Mouse (Mus musculus): ENCODE results near the gene Gm49388. TPM values are rescaled to one million over a fixed set of nuclear protein-coding genes. Genes with fewer than 3 reads are reported as not detected.
"Not testable (repeated sequence)": the region's sequence is repeated elsewhere in the genome, so short reads cannot be mapped to it uniquely, and the experiment has no call there.

Gene Gm49388
- polyA plus RNA-seq, 1 experiment from 2014 or later: not detected

DNA sequence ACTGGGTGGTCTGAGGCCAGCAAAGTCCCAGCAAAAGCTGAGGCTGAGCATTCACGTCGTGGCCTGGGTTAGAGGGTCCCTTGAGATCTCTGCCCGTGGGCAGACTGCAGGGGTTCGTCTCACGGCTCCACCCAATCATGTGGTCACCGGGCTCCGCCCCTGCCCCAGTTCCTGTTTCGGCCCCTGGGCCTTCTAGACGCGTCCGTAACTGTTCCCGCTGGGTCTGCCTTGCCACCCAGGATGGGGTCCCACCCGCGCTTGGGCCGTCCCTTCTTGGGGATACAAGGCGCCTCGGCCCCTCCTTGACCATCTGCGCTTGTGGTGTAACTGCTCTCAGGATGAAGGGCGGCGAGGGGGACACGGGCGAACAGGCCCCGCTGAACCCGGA, 15.8 kb upstream of the Gm49388 start, which contains the start of gene Orai3:
Orai3 (plus strand) TSS at position 165 of the 388 bp plus-strand sequence.
- WGBS: under 1% methylated on average over 24 of the region's 24 CpGs
- Histone ChIP-seq H3K9ac (peak within 1 kb of the TSS; percentile 67), H3K36me3 (peaks cover 23% of the 10 kb centered on the region), H3K4me2 (peak within 1 kb of the TSS; percentile 80), H3K4me1 (peaks cover 23% of the 10 kb centered on the region), H3K4me3 (replicated peaks) (peak within 1 kb of the TSS; percentile 67), H3K27ac (peak within 1 kb of the TSS; percentile 97), H3K27me3 (replicated peaks) (no peaks in the 10 kb centered on the region), H3K9me3 (no peaks in the 10 kb centered on the region)
- ATAC-seq (ENCODE audit: insufficient read depth, low FRiP score, low read depth): peak; percentile 76

DNA sequence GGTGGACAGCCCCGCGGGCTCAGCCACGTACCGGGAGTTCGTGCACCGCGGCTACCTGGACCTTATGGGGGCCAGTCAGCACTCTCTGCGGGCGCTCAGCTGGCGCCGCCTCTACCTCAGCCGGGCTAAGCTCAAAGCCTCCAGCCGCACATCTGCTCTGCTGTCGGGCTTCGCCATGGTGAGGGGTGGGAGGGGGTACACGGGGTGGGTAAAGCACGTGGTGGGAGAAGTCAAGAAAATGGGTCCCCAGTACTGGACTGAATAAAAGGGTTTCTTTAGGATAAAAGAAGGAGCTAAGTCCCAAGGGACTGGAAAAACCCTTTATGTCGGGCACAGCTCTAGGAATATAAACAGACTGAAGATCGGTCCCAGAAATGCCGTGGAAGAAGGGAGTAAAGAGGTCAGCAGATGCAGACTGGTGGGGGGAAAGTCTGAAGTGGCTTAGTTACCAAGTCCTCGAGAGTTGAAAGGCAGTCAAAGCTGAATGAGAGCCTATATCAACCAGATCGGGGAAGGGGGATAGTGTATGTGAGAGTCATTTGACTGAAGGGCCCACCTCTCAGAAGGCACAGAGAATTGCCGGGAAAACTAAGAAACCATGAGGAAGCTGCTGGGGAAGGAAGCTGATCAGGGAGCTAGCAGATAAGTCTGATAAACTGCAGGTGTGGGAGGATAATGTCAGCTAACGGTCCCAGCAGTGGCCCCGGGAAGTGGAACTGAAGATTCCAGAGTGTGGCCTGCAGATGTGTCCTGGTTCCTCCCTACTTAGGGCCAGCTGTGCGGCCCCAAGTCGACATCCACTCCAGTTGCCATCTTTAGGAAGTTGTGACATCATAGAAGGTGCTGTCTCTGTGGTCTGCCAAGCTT, 15.1 kb upstream of the Gm49388 start:
- H3K36me3 ChIP-seq: peaks cover 19% of the 10 kb centered on the region; the same call in 1 of the 2 replicates
- peaks cover 23% of the 10 kb centered on the region for H3K4me1 ChIP-seq
- peak; percentile 12; the same call in 1 of the 2 replicates for ATAC-seq (ENCODE audit: insufficient read depth, low FRiP score, low read depth)
- peak overlapping the region; percentile 97 for H3K27ac ChIP-seq
- H3K9me3 ChIP-seq: no peaks in the 10 kb centered on the region
- H3K27me3 ChIP-seq (replicated peaks): no peaks in the 10 kb centered on the region
- peak overlapping the region; percentile 80 for H3K4me2 ChIP-seq
- H3K9ac ChIP-seq: peak overlapping the region; percentile 67
- WGBS: 2% methylated on average over 27 of the region's 27 CpGs
- H3K4me3 ChIP-seq (replicated peaks): peak overlapping the region; percentile 67

DNA sequence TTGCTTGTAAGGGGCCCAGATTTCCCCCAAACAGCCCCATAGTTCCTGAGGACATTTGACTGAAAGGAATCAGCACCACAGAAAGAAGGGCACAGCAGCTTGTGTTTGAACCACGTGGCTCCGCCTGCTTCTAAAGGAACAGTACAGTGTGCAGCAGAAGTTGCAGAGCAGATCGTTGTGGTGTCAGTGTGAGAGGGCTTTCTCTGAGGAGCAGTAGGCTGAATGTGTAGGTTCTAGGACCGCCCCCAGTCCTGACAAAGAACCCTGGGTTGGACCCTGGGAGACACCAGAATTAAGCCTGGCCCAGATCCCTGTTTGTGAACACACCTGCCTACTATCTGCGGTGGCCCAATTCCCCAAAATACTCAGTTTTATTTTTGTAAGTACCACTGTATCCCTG, 14.1 kb upstream of the Gm49388 start:
- H3K9me3 ChIP-seq: no peaks in the 10 kb centered on the region
- H3K27ac ChIP-seq: peak overlapping the region; percentile 97; the same call in 1 of the 2 replicates
- H3K27me3 ChIP-seq (replicated peaks): no peaks in the 10 kb centered on the region
- H3K9ac ChIP-seq: no peak overlapping the region
- peak overlapping the region; percentile 67; the same call in 1 of the 2 replicates for H3K4me3 ChIP-seq (replicated peaks)
- no peak for ATAC-seq (ENCODE audit: insufficient read depth, low FRiP score, low read depth)
- WGBS: 56% methylated on average over 5 of the region's 5 CpGs
- H3K4me1 ChIP-seq: peaks cover 23% of the 10 kb centered on the region
- peaks cover 12% of the 10 kb centered on the region; the same call in 1 of the 2 replicates for H3K36me3 ChIP-seq
- H3K4me2 ChIP-seq: peak overlapping the region; percentile 80

DNA sequence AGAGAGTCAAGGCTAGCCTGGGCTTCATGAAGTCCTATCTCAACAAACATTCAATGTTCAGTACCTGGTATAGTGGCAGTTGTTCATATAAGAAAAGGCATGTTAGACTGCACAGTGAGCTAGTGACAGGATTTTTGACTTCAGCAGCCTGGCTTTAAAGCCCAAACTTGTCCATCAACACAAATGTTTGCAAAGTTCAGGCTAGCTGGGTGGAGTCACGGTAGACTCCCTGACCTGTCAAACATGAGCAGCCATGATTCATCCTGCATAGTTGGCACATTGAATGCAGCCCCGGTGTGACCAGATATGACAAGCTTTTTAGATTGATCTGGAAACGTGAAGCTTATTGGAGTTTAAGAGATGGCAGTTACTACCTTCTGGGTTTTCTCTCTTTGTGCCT, 13.3 kb upstream of the Gm49388 start:
- no peak for ATAC-seq (ENCODE audit: insufficient read depth, low FRiP score, low read depth)
- 42% methylated on average over 3 of the region's 3 CpGs for WGBS
- H3K27me3 ChIP-seq (replicated peaks): no peaks in the 10 kb centered on the region
- H3K36me3 ChIP-seq: peaks cover 6% of the 10 kb centered on the region; the same call in 1 of the 2 replicates
- no peak overlapping the region for H3K4me2 ChIP-seq
- H3K9me3 ChIP-seq: no peaks in the 10 kb centered on the region
- peak overlapping the region; percentile 11; the same call in 1 of the 2 replicates for H3K27ac ChIP-seq
- no peak overlapping the region for H3K4me3 ChIP-seq (replicated peaks)
- peaks cover 23% of the 10 kb centered on the region for H3K4me1 ChIP-seq
- no peak overlapping the region for H3K9ac ChIP-seq

DNA sequence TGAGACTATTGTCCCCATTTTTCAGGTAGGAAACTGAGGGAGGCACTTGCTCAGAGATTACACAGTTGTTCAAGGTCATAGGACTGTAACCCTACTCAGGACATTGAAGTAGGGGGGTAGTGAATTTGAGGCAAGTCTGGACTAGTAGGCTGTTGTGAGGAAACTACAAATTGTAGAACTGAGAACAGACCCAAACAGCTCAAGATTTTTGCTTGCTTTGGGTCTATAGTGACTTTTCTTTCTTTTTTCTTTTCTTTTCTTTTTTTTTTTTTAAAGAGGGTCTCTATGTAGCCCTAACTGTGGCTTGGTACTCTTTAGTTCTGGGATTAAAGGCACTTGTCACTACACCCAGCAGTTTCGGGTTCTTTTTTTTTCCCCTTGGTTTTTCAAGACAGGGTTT, 12.9 kb upstream of the Gm49388 start:
- H3K4me2 ChIP-seq: no peak overlapping the region

DNA sequence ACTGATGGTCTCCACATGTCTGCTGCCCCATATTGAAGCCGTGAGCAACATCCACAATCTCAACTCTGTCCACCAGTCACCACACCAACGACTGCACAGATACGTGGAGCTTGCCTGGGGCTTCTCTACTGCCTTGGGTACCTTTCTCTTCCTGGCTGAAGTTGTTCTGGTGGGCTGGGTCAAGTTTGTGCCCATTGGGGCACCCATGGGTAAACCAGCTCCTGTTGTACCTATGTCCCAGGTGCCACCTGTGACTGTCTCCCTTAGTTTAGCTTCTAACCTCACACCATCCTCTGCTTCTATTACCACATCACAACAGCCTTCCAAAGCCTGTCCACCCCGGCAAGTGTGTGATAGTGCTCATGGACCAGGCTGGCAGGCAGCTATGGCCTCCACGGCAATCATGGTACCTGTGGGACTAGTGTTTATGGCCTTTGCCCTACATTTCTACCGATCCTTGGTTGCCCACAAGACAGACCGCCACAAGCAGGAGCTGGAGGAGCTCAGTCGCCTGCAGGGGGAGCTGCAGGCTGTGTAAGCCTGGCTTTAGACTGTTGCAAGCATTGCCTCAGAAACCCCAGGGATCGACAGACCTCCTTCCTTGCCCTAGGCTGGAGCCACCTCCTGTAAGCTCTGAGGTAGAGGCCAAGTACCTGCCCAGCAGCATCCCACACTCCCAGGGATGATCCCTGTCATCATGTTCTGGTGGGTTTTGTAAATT, 11.6 kb upstream of the Gm49388 start:
- Histone ChIP-seq H3K4me3 (replicated peaks) (no peak overlapping the region), H3K9me3 (no peaks in the 10 kb centered on the region), H3K4me1 (peaks cover 29% of the 10 kb centered on the region), H3K4me2 (no peak overlapping the region), H3K27me3 (replicated peaks) (no peaks in the 10 kb centered on the region), H3K27ac (no peak overlapping the region), H3K9ac (no peak overlapping the region), H3K36me3 (peaks cover under 1% of the 10 kb centered on the region; the same call in 1 of the 2 replicates)
- no peak for ATAC-seq (ENCODE audit: insufficient read depth, low FRiP score, low read depth)
- 40% methylated on average over 9 of the region's 9 CpGs for WGBS

More for the DNA sequence above, 12.9 kb upstream of the Gm49388 start:
- Histone ChIP-seq H3K27ac (peak overlapping the region; percentile 11; the same call in 1 of the 2 replicates), H3K27me3 (replicated peaks) (no peaks in the 10 kb centered on the region), H3K4me1 (peaks cover 23% of the 10 kb centered on the region), H3K4me3 (replicated peaks) (no peak overlapping the region), H3K36me3 (0 out of 2 replicates have a peak, but pooled peaks cover 3% of the 10 kb centered on the region), H3K9ac (no peak overlapping the region), H3K9me3 (no peaks in the 10 kb centered on the region)
- WGBS: 77% methylated on average over 1 of the region's 1 CpGs
- ATAC-seq (ENCODE audit: insufficient read depth, low FRiP score, low read depth): no peak

DNA sequence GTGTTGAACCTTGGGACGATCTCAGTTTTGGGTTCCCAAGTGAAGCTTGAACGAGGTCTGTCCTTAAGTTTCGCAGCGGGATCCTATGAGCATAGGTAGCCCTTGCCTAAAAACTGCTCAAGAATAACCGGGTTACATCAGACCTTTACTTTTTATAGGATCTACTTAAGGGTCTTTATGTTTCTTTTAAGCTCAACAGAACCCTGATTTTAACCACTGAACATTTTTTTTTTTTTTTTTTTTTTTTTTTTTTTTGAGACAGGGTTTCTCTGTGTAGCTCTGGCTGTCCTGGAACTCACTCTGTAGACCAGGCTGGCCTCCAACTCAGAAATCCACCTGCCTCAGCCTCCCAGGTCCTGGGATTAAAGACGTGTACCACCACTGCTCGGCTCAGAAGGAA, 9.6 kb upstream of the Gm49388 start:
- H3K27ac ChIP-seq: peak overlapping the region; percentile 99
- not testable (repeated sequence) for H3K9me3 ChIP-seq; H3K27me3 ChIP-seq (replicated peaks); ATAC-seq (ENCODE audit: insufficient read depth, low FRiP score, low read depth)
- peak overlapping the region; percentile 94 for H3K4me3 ChIP-seq (replicated peaks)
- H3K36me3 ChIP-seq: peaks cover 11% of the 10 kb centered on the region
- H3K4me1 ChIP-seq: peaks cover 22% of the 10 kb centered on the region
- 0 out of 2 replicates have a peak overlapping the region, but pooled peaks have one; percentile 84 for H3K9ac ChIP-seq
- WGBS: 67% methylated on average over 7 of the region's 7 CpGs
- H3K4me2 ChIP-seq: peak overlapping the region; percentile 65

DNA sequence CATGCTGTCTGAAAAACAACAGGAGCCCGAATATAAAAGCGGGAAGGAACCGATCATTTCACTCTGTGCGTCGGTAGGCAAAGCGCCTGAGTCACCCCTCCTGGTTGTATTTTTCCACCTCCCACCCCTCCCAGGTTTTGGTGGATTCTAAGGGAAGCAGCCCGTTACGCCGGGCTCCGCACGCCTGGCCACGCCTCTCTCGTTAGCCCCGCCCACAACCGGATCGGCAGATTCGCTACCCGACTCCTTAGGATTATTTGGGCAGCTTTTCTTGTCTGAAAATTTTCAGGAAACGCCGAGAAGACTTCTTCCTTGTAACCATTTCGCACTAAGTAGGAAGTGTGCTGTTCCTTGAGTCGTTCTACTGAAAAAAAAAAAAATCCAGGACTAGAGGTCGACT, 9.0 kb upstream of the Gm49388 start, which contains the start of gene Setd1a:
Setd1a (plus strand) TSS at position 245 of the 400 bp plus-strand sequence.
- Histone ChIP-seq H3K4me3 (replicated peaks) (peak within 1 kb of the TSS; percentile 94), H3K27me3 (replicated peaks) (no peaks in the 10 kb centered on the region), H3K9me3 (no peaks in the 10 kb centered on the region), H3K4me2 (peak within 1 kb of the TSS; percentile 76), H3K36me3 (peaks cover 15% of the 10 kb centered on the region), H3K9ac (peak within 1 kb of the TSS; percentile 84), H3K4me1 (peaks cover 17% of the 10 kb centered on the region), H3K27ac (peak within 1 kb of the TSS; percentile 99)
- WGBS: under 1% methylated on average over 23 of the region's 23 CpGs
- peak; percentile 67 for ATAC-seq (ENCODE audit: insufficient read depth, low FRiP score, low read depth)

DNA sequence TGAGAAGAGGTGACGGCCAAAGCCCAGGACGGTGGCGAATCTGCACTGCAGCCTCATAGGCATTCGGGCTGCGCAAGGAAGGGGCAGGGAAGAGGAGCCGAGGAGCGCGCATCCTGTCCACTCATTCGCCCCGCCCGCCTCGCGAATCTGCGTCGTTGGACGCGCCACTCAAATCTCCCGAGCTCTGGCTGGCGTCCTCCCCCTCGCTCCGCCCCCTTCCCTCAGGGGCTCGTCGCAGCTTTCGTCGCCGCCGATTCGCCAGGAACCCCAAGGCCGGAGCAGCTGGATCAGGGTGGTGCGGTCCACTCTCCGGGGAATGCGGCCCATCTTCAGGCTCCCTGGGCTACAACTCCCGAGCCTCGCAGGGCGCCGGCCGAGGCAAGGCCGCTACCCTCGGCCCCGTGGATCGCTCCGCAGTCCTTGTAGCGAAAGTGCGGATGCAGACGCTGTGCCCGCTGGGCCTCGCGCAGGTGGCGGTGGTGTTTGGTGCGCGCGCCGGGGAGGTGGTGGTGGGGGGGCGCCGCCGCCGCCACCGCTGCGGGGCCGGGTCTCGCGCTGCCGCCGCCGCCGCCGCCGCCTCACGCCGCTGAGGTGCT, 8.4 kb upstream of the Gm49388 start:
- peak overlapping the region; percentile 94 for H3K4me3 ChIP-seq (replicated peaks)
- peak overlapping the region; percentile 65 for H3K4me2 ChIP-seq
- peak overlapping the region; percentile 84 for H3K9ac ChIP-seq
- peaks cover 18% of the 10 kb centered on the region for H3K36me3 ChIP-seq
- peak; percentile 91 for ATAC-seq (ENCODE audit: insufficient read depth, low FRiP score, low read depth)
- H3K4me1 ChIP-seq: peaks cover 16% of the 10 kb centered on the region
- WGBS: under 1% methylated on average over 57 of the region's 70 CpGs
- peak overlapping the region; percentile 99 for H3K27ac ChIP-seq
- no peaks in the 10 kb centered on the region for H3K27me3 ChIP-seq (replicated peaks)
- H3K9me3 ChIP-seq: no peaks in the 10 kb centered on the region

DNA sequence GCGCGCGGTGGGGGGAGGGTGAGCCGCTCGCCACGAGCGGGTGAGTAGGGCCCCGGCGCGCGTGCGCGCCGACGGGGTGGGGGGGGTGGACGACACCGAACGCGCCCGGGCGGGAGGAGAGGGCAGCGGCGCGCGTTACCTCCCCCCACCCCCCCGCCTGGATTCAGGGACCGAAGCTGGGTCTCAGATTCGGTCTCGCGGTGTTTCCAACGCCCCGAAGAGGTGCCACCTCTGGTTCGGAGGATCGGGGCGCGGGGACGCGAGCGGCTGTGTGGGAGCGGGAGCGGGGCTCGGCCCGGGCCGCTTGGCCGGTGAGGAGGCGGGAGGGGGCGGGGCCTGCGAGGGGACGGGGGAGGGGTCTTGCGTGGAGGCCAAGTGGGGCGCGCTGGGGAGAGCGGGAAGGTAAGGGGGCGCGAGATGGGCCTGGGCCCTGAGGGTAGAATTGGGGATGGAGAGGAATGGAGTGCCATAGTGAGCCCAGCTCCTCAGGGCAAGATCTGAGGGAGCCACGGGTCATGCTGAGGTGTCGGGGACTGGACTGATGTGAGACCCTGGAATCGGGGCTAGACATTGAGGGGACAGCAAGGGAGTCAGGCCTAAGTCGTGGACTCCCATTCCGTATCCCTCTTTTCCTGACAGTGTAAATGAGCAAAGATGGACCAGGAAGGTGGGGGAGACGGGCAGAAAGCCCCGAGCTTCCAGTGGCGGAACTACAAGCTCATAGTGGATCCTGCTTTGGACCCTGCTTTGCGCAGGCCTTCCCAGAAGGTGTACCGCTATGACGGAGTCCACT, 7.7 kb upstream of the Gm49388 start:
- peaks cover 24% of the 10 kb centered on the region for H3K36me3 ChIP-seq
- H3K4me2 ChIP-seq: peak overlapping the region; percentile 76
- peak overlapping the region; percentile 84 for H3K9ac ChIP-seq
- no peaks in the 10 kb centered on the region for H3K27me3 ChIP-seq (replicated peaks)
- 3% methylated on average over 64 of the region's 66 CpGs for WGBS
- no peaks in the 10 kb centered on the region for H3K9me3 ChIP-seq
- ATAC-seq (ENCODE audit: insufficient read depth, low FRiP score, low read depth): peak; percentile 32
- peak overlapping the region; percentile 94 for H3K4me3 ChIP-seq (replicated peaks)
- peaks cover 16% of the 10 kb centered on the region for H3K4me1 ChIP-seq
- H3K27ac ChIP-seq: peak overlapping the region; percentile 99

DNA sequence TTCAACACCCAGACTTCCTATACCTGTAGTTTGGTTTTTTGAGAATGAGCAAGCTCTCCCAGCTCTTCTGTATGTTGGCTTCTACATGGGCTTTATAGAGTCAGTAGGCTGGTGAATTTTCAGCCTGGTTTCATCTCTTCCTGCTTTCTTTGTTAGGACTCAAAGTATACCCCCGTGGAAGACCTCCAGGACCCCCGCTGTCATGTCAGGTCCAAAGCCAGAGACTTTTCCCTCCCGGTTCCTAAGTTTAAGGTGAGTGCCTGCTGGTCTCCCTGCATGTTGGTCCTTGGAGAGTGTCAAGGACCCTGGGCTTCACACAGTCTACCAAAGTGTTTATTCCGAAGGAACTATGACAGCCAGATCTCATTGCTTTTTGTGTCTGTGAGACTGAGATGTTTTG, 7.1 kb upstream of the Gm49388 start:
- Histone ChIP-seq H3K36me3 (peaks cover 24% of the 10 kb centered on the region), H3K27ac (no peak overlapping the region), H3K4me2 (peak overlapping the region; percentile 76), H3K9ac (peak overlapping the region; percentile 84), H3K9me3 (no peaks in the 10 kb centered on the region), H3K4me1 (peaks cover 16% of the 10 kb centered on the region), H3K4me3 (replicated peaks) (peak overlapping the region; percentile 94), H3K27me3 (replicated peaks) (no peaks in the 10 kb centered on the region)
- no peak for ATAC-seq (ENCODE audit: insufficient read depth, low FRiP score, low read depth)
- WGBS: 81% methylated on average over 4 of the region's 4 CpGs
